Mouse (Mus musculus): ENCODE measurements around the gene Haus4. TPM values are rescaled to one million over a fixed set of nuclear protein-coding genes. Genes with fewer than 3 reads are reported as not detected.

Gene Haus4
- 10 to 100 TPM; 37.6 to 42.8 TPM for polyA plus RNA-seq (2017; shearing (Covaris generic))

GRCm38 (mm10) chr14:54553975-54554769, at the start of gene Haus4:
Haus4 (minus strand) TSS chr14:54554616.

DNA sequence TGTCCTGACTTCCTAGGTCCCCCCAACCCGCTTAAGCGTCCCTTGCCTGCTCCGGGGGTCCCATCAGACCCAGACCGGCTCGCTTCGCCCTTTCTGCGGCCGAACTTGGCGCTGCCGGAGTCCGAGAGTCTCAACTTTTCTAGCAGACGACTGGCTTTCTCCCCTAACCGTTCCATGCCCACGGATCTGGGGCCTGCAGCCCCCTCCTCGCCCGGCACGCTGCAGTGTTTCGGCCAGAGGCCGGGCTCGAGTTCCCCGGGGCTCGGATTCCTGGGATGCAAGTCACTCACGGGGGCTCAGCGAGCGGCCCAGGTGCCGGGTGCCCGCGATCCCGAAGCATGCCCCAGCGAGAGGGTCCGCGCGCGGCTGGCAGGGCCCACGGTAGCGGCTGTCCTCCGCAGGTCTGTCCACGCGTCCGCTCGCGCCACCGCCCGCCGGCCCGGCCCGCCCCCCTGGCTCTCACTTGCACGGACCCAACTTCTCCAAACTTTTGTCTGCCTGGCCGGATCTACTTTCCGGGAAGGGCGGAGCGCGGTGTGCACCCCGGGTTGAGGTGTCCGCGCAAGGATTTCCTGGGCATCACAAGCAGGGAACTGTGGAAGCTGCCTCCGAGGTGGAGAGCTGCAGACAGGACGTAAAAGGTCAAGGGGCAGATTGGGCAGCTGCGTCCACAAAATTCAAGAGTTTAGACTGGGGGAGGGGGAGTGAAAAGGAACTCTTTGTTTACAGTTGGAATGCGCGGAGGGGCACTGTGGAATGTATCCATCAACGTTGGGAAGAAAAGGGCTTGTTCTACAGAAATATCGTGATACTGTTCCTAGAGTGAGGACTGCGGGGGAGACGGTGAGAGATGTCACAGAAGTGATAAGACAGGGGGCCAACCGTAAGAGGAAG, 22.9 kb upstream of the Haus4 start, which contains the start of gene Ajuba:
TSS of gene Ajuba (minus strand) at position 470 of the 894 bp plus-strand sequence.

Other genes starting within 250 kb of the Haus4 start
- 10 to 100 TPM; 60.7 to 63.0 TPM for gene Oxa1l, start 193.8 kb downstream of the Haus4 start, polyA plus RNA-seq (2017; shearing (Covaris generic))
- gene Slc7a7, start 136.8 kb downstream of the Haus4 start, polyA plus RNA-seq (2017; shearing (Covaris generic)): 1 to 10 TPM in 1 of 2 experiments, under 1 TPM in 1; 0.58 to 1.7 TPM
- 100 to 1,000 TPM; 198 to 272 TPM for gene Mrpl52, start 127.7 kb downstream of the Haus4 start, polyA plus RNA-seq (2017; shearing (Covaris generic))
- gene Mmp14, start 123.0 kb downstream of the Haus4 start, polyA plus RNA-seq (2017; shearing (Covaris generic)): 10 to 100 TPM in 1 of 2 experiments, 1 to 10 TPM in 1; 4.6 to 23.8 TPM
- 100 to 1,000 TPM; 260 to 472 TPM for gene Lrp10, start 90.5 kb downstream of the Haus4 start, polyA plus RNA-seq (2017; shearing (Covaris generic))
- 1 to 10 TPM in 1 of 2 experiments, under 1 TPM in 1; 0.54 to 1.4 TPM for gene Rem2, start 78.5 kb downstream of the Haus4 start, polyA plus RNA-seq (2017; shearing (Covaris generic))
- 10 to 100 TPM; 34.1 to 45.7 TPM for gene Prmt5, start 37.1 kb downstream of the Haus4 start, polyA plus RNA-seq (2017; shearing (Covaris generic))
- under 1 TPM; 0.17 to 0.18 TPM for gene Ajuba, start 22.9 kb upstream of the Haus4 start, polyA plus RNA-seq (2017; shearing (Covaris generic))
- gene 4931414P19Rik, start 51.4 kb upstream of the Haus4 start, polyA plus RNA-seq (2017; shearing (Covaris generic)): 1 to 10 TPM; 1.3 to 3.3 TPM
- 100 to 1,000 TPM; 242 to 247 TPM for gene Psmb5, start 63.4 kb upstream of the Haus4 start, polyA plus RNA-seq (2017; shearing (Covaris generic))
- gene Psmb11, start 66.8 kb upstream of the Haus4 start, polyA plus RNA-seq (2017; shearing (Covaris generic)): under 1 TPM in 1 of 2 experiments, not detected in 1; 0.12 TPM
- not detected for gene Gm17606, start 86.3 kb upstream of the Haus4 start, polyA plus RNA-seq (2017; shearing (Covaris generic))
- 1 to 10 TPM; 1.4 to 4.0 TPM for gene Cdh24, start 86.7 kb upstream of the Haus4 start, polyA plus RNA-seq (2017; shearing (Covaris generic))
- 10 to 100 TPM; 78.0 to 83.7 TPM for gene 1700123O20Rik, start 131.6 kb upstream of the Haus4 start, polyA plus RNA-seq (2017; shearing (Covaris generic))
- gene Acin1, start 132.3 kb upstream of the Haus4 start, polyA plus RNA-seq (2017; shearing (Covaris generic)): 100 to 1,000 TPM in 1 of 2 experiments, 10 to 100 TPM in 1; 92.0 to 116 TPM
- gene Gm29776, start 144.2 kb upstream of the Haus4 start, polyA plus RNA-seq (2017; shearing (Covaris generic)): under 1 TPM; 0.08 to 0.17 TPM
- gene Cebpe, start 157.6 kb upstream of the Haus4 start, polyA plus RNA-seq (2017; shearing (Covaris generic)): under 1 TPM in 1 of 2 experiments, not detected in 1; 0.79 TPM
- gene Slc7a8, start 227.3 kb upstream of the Haus4 start, polyA plus RNA-seq (2017; shearing (Covaris generic)): under 1 TPM; 0.27 to 0.98 TPM